Mouse (Mus musculus) ES-E14 (cell line): ENCODE data around the gene Sfxn3. TPM values are rescaled to one million over a fixed set of nuclear protein-coding genes. Genes with fewer than 3 reads are reported as not detected.

ENCODE experiments used
- DNase-seq: peaks from one replicate; pipeline ENCODE4 v3.0.0-alpha.2; 2013; ENCODE audit warnings: low read depth, low spot score
- H3K27ac ChIP-seq: 2 replicates; pipeline ENCODE4 v1.5.1; 2012; ENCODE audit warnings: low read depth, mild to moderate bottlenecking, low read length, moderate library complexity, mixed read lengths; ENCODE audit not compliant: poor library complexity, insufficient read depth, severe bottlenecking
- H3K36me3 ChIP-seq: 2 replicates; pipeline ENCODE4 v1.6.1; 2012; ENCODE audit warnings: mild to moderate bottlenecking, low read length, moderate library complexity, mixed read lengths; ENCODE audit not compliant: control insufficient read depth, poor library complexity, insufficient read depth, severe bottlenecking
- H3K4me1 ChIP-seq, 2 experiments: fragments of 150-350 bp in 1 of 2; sonication (generic) in 1 of 2; 2 replicates each; pipeline ENCODE4 v1.6.1; 2012; ENCODE audit warnings: low read length in 2 of 2, mild to moderate bottlenecking in 1 of 2, mixed read lengths in 1 of 2; ENCODE audit not compliant: control insufficient read depth in 2 of 2, insufficient read depth in 2 of 2, poor library complexity in 1 of 2
- H3K4me3 ChIP-seq, 2 experiments: fragments of 150-350 bp in 1 of 2; sonication (generic) in 1 of 2; 2 replicates each; pipeline ENCODE4 v1.5.1; 2012; ENCODE audit warnings: low read length in 2 of 2, low read depth in 1 of 2, mild to moderate bottlenecking in 1 of 2, mixed read lengths in 1 of 2; ENCODE audit not compliant: insufficient read depth in 1 of 2, poor library complexity in 1 of 2, severe bottlenecking in 1 of 2
- H3K9ac ChIP-seq: 2 replicates; pipeline ENCODE4 v1.6.1; 2012; ENCODE audit warnings: low read depth, mild to moderate bottlenecking, low read length, mixed read lengths; ENCODE audit not compliant: poor library complexity, insufficient read depth, severe bottlenecking
- H3K9me3 ChIP-seq: fragments of 150-350 bp; sonication (generic); 2 replicates; pipeline ENCODE4 v1.6.1; 2012; ENCODE audit warnings: low read depth, mild to moderate bottlenecking, low read length; ENCODE audit not compliant: control insufficient read depth, insufficient read depth
- CHD2 ChIP-seq: IDR thresholded peaks from 2 replicates; pipeline ENCODE4 v1.6.1; 2014; ENCODE audit warnings: mild to moderate bottlenecking, low read depth, low read length, inconsistent platforms
- HCFC1 ChIP-seq: IDR thresholded peaks from 2 replicates; pipeline ENCODE4 v1.6.1; 2012; ENCODE audit warnings: low read length, inconsistent platforms, borderline replicate concordance; ENCODE audit not compliant: insufficient read depth
- MAFK ChIP-seq: IDR thresholded peaks from 2 replicates; pipeline ENCODE4 v1.6.1; 2014; ENCODE audit warnings: mild to moderate bottlenecking, low read depth, low read length, inconsistent platforms; ENCODE audit not compliant: insufficient read depth
- ZC3H11A ChIP-seq: IDR thresholded peaks from 2 replicates; pipeline ENCODE4 v1.6.1; 2012; ENCODE audit warnings: low read depth, mild to moderate bottlenecking, inconsistent platforms, low read length, borderline replicate concordance
- ZNF384 ChIP-seq: IDR thresholded peaks from 2 replicates; pipeline ENCODE4 v1.6.1; 2012; ENCODE audit warnings: low read depth, low read length, inconsistent platforms
- in situ Hi-C, 2 experiments: fragments of 600-800 bp; cut with MboI; formaldehyde crosslinking; loops; one replicate each; pipeline ENCODE4 v1.15.1; 2025; ENCODE audit warnings: low sequenced_read_pairs in 2 of 2, inconsistent platforms in 1 of 2; ENCODE audit not compliant: unreplicated experiment in 2 of 2
- total RNA-seq: library from RNA; depleted of rRNA; stranded (reverse); fragments of 300-350 nt; gene quantifications from 2 replicates; pipeline ENCODE4 v1.2.3, GENCODE M21; 2012

Sfxn3 gene
- total RNA-seq, 1 experiment = 7.1 TPM

DNA sequence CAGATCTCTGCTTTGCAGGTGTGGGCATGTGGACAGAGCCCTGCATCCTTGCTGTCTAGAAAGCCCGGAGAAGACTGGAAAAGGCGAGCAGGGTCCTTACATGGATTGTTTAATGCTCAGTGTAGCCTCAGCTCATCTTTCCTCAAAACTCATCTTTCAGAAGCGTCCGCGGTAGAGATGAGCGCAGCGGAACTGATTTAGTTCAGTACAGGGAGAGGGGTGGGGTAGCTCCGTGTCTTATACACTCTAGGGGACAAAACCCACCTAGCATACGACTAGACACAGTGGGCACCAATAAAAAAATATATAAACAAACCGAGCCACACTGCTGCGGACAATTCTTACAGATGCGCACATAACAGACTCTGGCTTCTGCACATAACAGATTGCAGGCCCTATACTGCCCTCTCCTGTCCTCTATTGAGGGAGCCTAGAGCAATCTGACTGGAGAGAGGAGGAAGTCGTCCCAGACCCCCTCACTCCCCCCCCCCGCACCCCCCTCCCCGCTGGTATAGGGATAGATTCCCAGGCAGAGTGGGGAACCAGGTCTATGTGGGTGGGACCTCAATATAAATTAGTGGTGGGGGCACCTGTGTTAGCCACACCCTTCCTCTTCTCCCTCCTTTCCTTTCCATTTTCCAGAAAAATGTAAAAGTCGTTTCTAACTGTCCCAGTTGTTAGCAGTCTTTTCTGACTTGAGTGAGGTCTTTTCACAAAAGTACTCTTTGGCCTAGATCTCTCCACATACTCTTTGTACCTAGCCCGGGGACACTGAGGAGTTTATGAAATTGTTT lies 31.9 kb downstream of the Sfxn3 start:
- no peak for DNase-seq
- TF ChIP-seq HCFC1 (no peak), ZNF384 (no peak), CHD2 (no peak), MAFK (no peak), ZC3H11A (no peak)
- Histone ChIP-seq H3K36me3 (no peaks in the 10 kb centered on the region), H3K4me3 (peak overlapping the region; percentile 35 to 47; a peak in 2 of 4 replicates), H3K4me1 (peaks cover 5 to 6% of the 10 kb centered on the region in 2 experiments; a peak in 3 of 4 replicates), H3K27ac (no peak overlapping the region), H3K9ac (no peak overlapping the region), H3K9me3 (no peaks in the 10 kb centered on the region)
- in situ Hi-C loops = no loop called here

- Histone ChIP-seq H3K36me3 (no peaks in the 10 kb centered on the region), H3K9me3 (no peaks in the 10 kb centered on the region), H3K4me3 (peak overlapping the region; percentile 35 to 52; a peak in 3 of 4 replicates), H3K27ac (no peak overlapping the region), H3K9ac (peak overlapping the region; percentile 27; the same call in 1 of the 2 replicates), H3K4me1 (peaks cover 5 to 6% of the 10 kb centered on the region in 2 experiments; a peak in 3 of 4 replicates)
- TF ChIP-seq MAFK (no peak), CHD2 (no peak), ZC3H11A (no peak), HCFC1 (no peak), ZNF384 (no peak)
- no peak for DNase-seq
- in situ Hi-C loops = no loop called here
Observed at GRCm38 (mm10) chr19:45079769-45080515, 32.6 kb downstream of the Sfxn3 start.

- Histone ChIP-seq H3K9ac (no peak overlapping the region), H3K36me3 (no peaks in the 10 kb centered on the region), H3K9me3 (no peaks in the 10 kb centered on the region), H3K27ac (no peak overlapping the region), H3K4me3 (peak overlapping the region; percentile 35 to 52), H3K4me1 (peaks cover 5 to 7% of the 10 kb centered on the region in 2 experiments)
- TF ChIP-seq MAFK (no peak), HCFC1 (no peak), ZNF384 (no peak), CHD2 (no peak), ZC3H11A (no peak)
- DNase-seq = no peak
- in situ Hi-C loops = no loop called here
Observed at GRCm38 (mm10) chr19:45080711-45081110, 33.4 kb downstream of the Sfxn3 start.

DNA sequence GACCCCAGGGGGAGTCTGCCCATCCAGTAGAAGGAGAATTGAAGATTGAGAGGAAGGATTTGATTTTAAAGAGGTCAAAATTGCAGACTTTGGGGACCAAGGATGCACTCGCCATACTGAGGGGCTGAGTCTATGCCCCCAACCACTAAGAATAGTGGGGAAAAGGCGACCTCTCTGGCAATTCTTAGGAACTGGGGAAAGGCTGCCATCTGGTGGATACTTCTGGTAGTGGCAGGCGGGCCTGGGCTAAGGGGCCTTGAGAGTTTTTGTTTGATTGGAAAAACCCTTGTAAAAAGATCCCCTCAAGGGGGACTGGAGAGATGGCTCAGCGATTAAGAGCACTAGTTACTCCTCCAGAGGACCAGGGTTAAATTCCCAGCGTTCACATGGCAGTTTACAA lies 34.0 kb downstream of the Sfxn3 start:
- Histone ChIP-seq H3K36me3 (no peaks in the 10 kb centered on the region), H3K4me3 (peak overlapping the region in 1 of 2 experiments; percentile 52; a peak in 2 of 4 replicates), H3K4me1 (peaks cover 5 to 7% of the 10 kb centered on the region in 2 experiments), H3K9ac (no peak overlapping the region), H3K27ac (no peak overlapping the region), H3K9me3 (no peaks in the 10 kb centered on the region)
- in situ Hi-C loops = no loop called here
- TF ChIP-seq CHD2 = no peak
- no peak for TF ChIP-seq ZNF384
- TF ChIP-seq ZC3H11A = peak; percentile 55; the same call in 1 of the 2 replicates
- peak; percentile 77 for DNase-seq
